Mouse (Mus musculus) MEL (cell line): ENCODE measurements around the gene Megf6.

Experiments
- CHD1 ChIP-seq: IDR thresholded peaks from 2 replicates; pipeline ENCODE4 v1.6.1; 2012; ENCODE audit warnings: low read depth, mild to moderate bottlenecking, inconsistent platforms, low read length, improper control_type of control experiment
- CHD2 ChIP-seq: IDR thresholded peaks from 2 replicates; pipeline ENCODE4 v1.6.1; 2011; ENCODE audit warnings: low read length, improper control_type of control experiment
- CTCF ChIP-seq, 3 experiments: IDR thresholded peaks in 2 of 3; conservative IDR thresholded peaks in 1 of 3; 2 replicates each; pipeline ENCODE4 v1.5.1; 2011 to 2012; ENCODE audit warnings: low read length in 3 of 3, low read depth in 2 of 3, mild to moderate bottlenecking in 2 of 3, improper control_type of control experiment in 1 of 3, inconsistent platforms in 1 of 3, mixed read lengths in 1 of 3, moderate library complexity in 1 of 3; ENCODE audit not compliant: control insufficient read depth in 1 of 3, insufficient read depth in 1 of 3, poor library complexity in 1 of 3, severe bottlenecking in 1 of 3
- MAX ChIP-seq: IDR thresholded peaks from 2 replicates; pipeline ENCODE4 v1.6.1; 2011; ENCODE audit warnings: low read length, improper control_type of control experiment
- POLR2A ChIP-seq, 2 experiments: IDR thresholded peaks; 2 replicates each; pipeline ENCODE4 v1.6.1; 2011 to 2012; ENCODE audit warnings: low read length in 2 of 2, mild to moderate bottlenecking in 2 of 2, control low read depth in 1 of 2, improper control_type of control experiment in 1 of 2, low read depth in 1 of 2, moderate library complexity in 1 of 2; ENCODE audit not compliant: control insufficient read depth in 1 of 2, insufficient read depth in 1 of 2, poor library complexity in 1 of 2

DNA sequence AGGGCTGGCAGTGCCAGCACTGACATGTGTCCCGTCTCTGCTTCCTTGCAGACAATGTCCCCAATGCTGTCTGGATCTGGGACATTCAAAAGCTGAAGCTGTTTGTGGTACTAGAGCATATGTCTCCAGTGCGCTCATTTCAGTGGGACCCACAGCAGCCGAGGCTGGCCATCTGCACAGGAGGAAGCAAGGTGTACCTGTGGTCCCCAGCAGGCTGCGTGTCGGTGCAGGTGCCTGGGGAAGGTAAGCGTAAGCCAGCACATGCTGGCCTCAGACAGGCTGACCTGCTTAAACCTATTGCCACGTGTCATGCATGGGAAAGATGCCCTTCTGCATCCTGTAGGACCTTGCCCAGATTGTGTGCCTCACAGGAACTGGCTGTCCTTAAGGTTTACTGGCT, 14.5 kb upstream of the Megf6 start:
- TF ChIP-seq CHD2: no peak
- TF ChIP-seq CTCF (IDR thresholded peaks at IDR 0.05 in 2 of 3, conservative IDR thresholded peaks at IDR 0.05 in 1 of 3; ENCODE audit: control insufficient read depth in 1 of 3, insufficient read depth in 1 of 3, low read depth in 2 of 3, low read length in 3 of 3, poor library complexity in 1 of 3, severe bottlenecking in 1 of 3): no peak
- TF ChIP-seq MAX: no peak
- TF ChIP-seq POLR2A (IDR thresholded peaks at IDR 0.05; ENCODE audit: control insufficient read depth in 1 of 2, insufficient read depth in 1 of 2, low read depth in 1 of 2, low read length in 2 of 2, poor library complexity in 1 of 2): no peak; a peak in 1 of 4 replicates
- no peak for TF ChIP-seq CHD1
